Mouse (Mus musculus) brain, embryonic 14.5 days (tissue): ENCODE results near the gene Stt3b.

Experiments
- CTCF ChIP-seq: fragments of 200-500 bp; IDR thresholded peaks from 2 replicates; pipeline ENCODE4 v1.5.1; 2012; ENCODE audit warnings: inconsistent platforms, mild to moderate bottlenecking, moderate library complexity, borderline replicate concordance; ENCODE audit not compliant: insufficient read depth, insufficient read length; ENCODE audit errors: extremely low read depth
- POLR2A ChIP-seq: fragments of 200-500 bp; IDR thresholded peaks from 2 replicates; pipeline ENCODE4 v1.6.1; 2012; ENCODE audit warnings: mild to moderate bottlenecking, inconsistent platforms, borderline replicate concordance; ENCODE audit not compliant: poor library complexity, insufficient read depth, insufficient read length, severe bottlenecking; ENCODE audit errors: extremely low read depth

DNA sequence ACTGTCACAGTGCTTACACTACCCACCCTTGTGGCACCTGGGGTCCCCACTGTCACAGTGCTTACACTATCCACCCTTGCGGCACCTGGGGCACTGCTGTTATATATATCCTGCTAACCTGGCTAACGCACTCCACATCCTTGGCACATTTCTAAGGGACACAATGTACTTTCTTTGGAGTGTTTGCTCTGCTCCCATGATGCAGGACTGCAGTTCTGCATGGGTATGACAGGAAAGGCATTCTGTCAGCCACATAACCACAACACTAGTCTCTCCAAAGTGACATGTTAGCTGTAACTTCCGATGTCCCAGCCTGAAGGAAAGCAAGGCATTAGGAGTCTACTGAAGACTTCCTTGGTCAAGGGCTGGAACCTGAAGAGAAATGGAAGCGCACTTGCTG is 26.8 kb downstream of the Stt3b start:
- TF ChIP-seq POLR2A (no peak), CTCF (no peak)
